Mouse (Mus musculus): Measurements from ENCODE around the gene Meig1.
"Not testable (repeated sequence)": the region's sequence is repeated elsewhere in the genome, so short reads cannot be mapped to it uniquely, and the experiment has no call there.

The Meig1 gene

DNA sequence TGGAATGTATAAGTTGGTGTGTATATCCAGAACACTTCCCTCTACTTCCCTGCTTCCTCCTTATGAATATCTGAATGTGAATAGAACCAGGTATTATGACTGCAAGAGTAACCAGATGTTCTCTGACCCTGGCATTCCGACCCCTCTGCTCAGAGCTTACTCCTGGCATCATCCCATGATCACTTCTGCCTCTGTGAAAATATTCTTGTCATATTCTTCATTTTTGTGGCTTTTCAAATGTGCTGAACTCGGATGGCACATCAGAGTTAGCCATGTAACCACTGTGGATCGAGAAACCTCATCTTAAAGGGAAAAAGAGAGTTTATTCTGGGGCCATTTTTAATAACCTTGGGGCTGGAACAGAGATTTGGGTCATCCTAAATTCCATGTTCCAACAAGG, at the start of gene Meig1:
TSS of gene Meig1 (minus strand) at position 101 of the 400 bp plus-strand sequence.
- no peak for DNase-seq (ENCODE audit: extremely low spot score)

- DNase-seq (ENCODE audit: extremely low spot score) = no peak
Observed at GRCm38 (mm10) chr2:3456590-3456989, 34.1 kb upstream of the Meig1 start.

DNA sequence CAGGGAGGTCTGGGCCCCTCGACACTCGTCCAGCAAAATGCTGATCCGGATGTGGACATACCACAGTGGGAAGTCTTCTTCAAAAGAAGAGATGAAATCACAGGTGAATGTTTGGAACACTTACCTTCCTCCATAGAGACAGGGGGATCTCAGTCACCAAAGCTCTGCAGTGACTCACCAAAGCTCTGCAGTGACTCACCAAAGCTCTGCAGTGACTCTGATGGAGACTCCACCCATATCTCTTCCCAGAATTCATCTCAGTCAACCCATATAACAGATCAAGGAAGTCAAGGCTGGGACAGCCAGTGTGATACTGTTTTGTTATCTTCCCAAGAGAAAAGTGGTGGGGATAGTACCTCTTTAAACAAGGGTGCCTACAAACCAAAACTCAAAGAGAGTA, 30.6 kb upstream of the Meig1 start:
- DNase-seq (ENCODE audit: extremely low spot score) = no peak

- no peak for DNase-seq (ENCODE audit: extremely low spot score)
Observed at GRCm38 (mm10) chr2:3449431-3449830, 27.0 kb upstream of the Meig1 start.

DNA sequence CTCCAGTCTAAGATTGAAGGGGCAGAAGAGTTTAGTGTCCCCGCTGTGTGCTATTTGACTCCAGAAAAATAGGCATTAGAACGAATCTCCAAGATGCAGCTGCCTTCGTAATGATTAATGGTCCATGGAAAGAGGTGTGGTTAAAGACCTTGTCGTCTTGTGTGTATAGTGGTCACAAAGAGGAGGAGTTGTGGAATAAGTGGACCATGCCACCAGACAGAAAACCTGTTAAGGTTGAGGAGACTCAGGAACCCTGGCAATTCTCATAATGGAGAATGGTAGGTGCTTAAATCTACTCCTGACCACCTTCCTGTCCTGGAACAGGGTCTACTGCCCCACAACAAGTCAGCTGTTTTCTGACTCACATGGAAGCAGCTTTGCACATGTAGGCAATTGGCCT, 23.5 kb upstream of the Meig1 start:
- no peak for DNase-seq (ENCODE audit: extremely low spot score)

DNA sequence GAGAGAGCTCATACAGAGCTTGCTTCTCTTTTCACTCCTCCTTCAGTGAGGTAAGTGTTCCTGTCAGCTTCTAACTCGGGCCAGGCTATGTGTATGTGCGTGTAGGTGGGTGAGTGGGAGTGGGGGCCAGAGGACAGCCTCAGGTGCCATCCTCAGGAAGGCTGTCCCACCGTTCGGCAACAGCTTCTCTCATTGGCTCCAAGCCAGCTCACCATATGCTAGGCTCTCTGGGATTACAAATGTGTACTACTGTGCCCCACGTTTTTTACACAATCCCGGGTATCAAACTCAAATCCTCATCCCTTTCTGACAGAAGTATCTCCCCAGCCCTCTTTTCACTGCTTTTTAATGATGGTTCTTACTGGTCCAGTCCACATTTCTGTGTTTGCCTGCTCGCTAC, 21.8 kb upstream of the Meig1 start:
- no peak for DNase-seq (ENCODE audit: extremely low spot score)

DNA sequence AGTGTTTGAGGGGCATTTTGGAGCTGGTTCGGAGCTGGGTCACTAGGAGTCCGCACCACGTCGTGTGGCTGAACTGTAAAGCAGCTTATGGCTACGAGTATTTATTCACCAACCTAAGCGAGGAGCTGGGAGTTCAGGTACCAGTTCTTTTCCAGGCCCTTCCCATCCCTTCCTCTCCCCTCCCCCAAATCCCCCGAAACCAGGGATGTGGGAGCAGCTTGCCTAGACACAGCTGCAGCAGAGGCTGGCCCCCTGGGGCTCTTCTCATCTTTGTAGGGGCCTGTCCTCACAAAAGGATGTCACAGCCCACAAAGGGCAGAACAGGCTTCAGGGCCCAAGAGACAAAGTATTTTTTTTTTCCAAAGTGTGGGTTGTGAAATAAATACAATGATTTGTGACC, 15.5 kb upstream of the Meig1 start:
- DNase-seq (ENCODE audit: extremely low spot score) = no peak

GRCm38 (mm10) chr2:3435369-3436061, 13.1 kb upstream of the Meig1 start:
- no peak for DNase-seq (ENCODE audit: extremely low spot score)

GRCm38 (mm10) chr2:3430956-3431355, 8.5 kb upstream of the Meig1 start:
- no peak for DNase-seq (ENCODE audit: extremely low spot score)

DNA sequence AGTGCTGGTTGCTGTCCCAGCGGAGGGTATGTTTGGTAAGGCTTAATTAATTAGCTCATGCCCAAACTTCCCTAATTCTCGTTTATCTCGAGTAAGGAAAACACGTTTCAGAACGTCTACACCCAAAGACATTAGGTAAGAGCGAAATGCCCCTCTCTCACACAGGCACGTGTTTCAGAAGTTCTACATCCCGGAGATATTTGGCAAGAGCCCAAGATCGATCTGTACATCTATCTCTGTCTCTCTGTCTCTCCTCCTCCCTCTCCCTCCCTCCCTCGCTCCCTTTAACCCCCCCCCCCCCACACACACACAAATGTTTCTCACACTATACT, 2.1 kb upstream of the Meig1 start:
- DNase-seq (ENCODE audit: extremely low spot score) = no peak

DNA sequence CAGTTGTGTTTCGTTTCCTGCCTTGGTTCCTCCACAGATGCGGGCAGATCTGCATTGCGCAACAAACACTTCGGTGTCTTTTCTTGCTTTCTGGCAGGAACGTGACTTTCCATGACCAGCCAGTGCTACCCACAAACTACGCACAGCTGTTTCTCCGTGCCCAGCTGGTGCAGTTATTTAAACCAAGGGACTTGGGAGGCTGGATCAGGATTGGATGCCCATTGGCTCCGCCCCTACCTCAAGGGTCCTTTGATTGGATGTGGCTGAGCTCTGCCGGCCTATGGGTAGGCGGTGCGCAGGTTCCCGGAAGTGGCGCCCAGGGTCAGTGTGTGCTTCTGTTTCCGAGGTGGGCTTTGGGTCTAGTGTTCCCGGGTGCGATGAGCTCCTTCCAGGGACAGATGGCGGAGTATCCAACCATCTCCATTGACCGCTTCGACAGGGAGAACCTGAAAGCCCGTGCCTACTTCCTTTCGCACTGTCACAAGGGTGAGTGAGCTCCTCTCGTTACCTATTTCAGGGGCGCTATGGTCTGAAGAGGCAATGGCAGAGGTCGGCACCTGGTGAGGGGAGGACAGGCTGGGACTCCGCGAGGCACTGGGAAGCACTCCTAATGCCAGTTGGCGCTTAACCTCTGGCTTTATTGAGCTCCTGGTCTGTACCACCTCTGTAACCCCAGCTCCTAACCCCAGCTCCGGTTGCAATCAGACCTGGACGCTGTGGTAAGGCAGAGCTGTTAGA, 1.6 kb upstream of the Meig1 start, which contains the start of gene Dclre1c:
TSS of gene Dclre1c (plus strand) at position 291 of the 738 bp plus-strand sequence.
- peak; percentile 86 for DNase-seq (ENCODE audit: extremely low spot score)

DNA sequence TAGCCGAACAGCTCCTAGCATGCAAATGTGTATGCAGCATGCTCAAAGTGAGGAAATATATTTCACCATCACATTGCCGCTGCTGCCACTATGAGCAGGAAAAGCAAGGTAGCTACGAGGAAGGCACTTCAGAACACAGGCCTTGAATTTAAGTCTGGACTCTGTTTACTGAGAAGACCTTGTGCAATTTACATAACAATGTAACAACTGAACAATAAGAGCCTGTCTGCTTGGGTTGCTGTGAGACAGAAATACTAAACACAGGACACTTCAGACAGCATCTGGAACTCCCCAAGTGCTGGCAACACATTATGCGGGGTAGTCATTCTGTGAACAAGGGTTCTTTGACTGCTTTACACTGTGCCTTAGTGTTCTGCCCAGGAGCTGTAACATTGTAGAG, 2.3 kb downstream of the Meig1 start:
- no peak for DNase-seq (ENCODE audit: extremely low spot score)

DNA sequence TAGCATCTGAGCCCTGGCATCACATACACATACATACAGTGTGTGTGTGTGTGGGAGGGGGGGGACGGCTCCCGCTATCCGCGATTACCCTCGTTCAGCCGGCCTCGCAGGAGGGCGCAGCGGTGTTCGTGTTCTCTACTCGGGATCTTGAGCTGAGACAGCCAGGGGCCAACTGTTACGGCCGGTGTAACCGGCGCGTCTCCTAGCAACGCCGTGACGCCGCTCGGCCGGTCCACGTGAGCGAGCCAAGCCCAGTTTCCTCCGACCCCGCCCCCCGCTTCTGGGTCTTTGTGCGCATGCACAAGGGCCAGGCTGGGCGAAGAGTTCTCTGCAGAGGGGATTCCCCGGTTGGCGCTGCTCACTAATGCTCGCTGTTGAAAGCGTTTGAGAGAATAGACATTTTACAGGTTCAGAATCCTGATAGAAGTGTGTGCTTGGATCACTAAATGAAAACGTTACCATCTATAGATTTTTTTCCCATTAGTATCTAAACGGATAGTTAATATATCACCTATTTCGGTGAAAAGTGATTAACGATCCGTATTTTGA, 3.5 kb downstream of the Meig1 start:
- DNase-seq (ENCODE audit: extremely low spot score) = peak; percentile 91

DNA sequence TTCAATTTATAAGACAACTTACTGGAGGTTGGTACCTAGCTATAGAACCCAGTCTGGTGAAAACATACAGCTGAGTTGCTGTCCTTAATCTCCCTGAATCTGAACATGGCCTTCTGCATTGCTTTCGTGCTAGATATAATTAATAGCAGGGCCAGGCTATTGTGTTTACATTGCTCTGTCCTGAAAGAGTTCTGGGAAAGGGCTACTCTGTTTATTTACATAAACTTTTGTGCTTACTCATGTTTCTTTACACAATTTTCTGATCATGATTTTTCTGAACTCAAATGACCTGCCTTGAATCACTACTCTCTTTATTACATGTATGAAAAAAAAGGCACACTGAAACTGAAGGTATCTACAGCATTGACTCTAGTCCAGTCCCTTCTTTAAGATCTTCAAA, 6.8 kb downstream of the Meig1 start:
- no peak for DNase-seq (ENCODE audit: extremely low spot score)

- peak; percentile 65 for DNase-seq (ENCODE audit: extremely low spot score)
Observed at GRCm38 (mm10) chr2:3414241-3414640, 8.2 kb downstream of the Meig1 start.

- no peak for DNase-seq (ENCODE audit: extremely low spot score)
Observed at GRCm38 (mm10) chr2:3407756-3408155, 14.7 kb downstream of the Meig1 start.

DNA sequence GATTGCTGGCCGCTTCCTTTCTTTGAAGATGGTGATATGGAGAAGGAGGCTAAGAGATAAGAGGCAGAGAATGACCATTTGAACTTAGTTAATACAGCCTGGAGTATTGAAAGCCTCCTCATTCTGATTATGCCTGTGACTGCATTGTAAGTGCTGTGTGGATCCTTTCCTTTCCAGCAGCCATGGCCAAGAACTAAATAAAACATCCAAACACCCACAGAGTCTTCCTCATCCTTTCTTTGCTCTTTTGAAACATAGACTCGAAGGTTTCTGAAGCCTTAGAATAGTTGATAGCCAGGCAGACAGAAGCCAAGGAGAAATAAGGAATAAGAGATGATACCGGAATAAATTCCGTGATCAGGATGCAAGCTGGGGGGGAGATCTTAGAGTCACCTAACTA, 16.5 kb downstream of the Meig1 start:
- no peak for DNase-seq (ENCODE audit: extremely low spot score)

- DNase-seq (ENCODE audit: extremely low spot score) = not testable (repeated sequence)
Observed at GRCm38 (mm10) chr2:3397110-3397509, 25.3 kb downstream of the Meig1 start, which contains the start of gene Olah. Gene Olah, minus strand, starts transcription at chr2:3397210.

GRCm38 (mm10) chr2:3391945-3392344, 30.5 kb downstream of the Meig1 start:
- no peak for DNase-seq (ENCODE audit: extremely low spot score)

- DNase-seq (ENCODE audit: extremely low spot score) = no peak
Observed at GRCm38 (mm10) chr2:3387105-3387860, 35.2 kb downstream of the Meig1 start.

GRCm38 (mm10) chr2:3365127-3365526, 57.3 kb downstream of the Meig1 start:
- DNase-seq (ENCODE audit: extremely low spot score) = no peak

GRCm38 (mm10) chr2:3361067-3361466, 61.4 kb downstream of the Meig1 start:
- DNase-seq (ENCODE audit: extremely low spot score) = no peak
